Mouse (Mus musculus) lung, postnatal 10 days (tissue): ENCODE results near the gene Nat9.

Experiments
- DNase-seq: peaks from one replicate; pipeline ENCODE4 v3.0.0; 2021

The Nat9 gene

DNA sequence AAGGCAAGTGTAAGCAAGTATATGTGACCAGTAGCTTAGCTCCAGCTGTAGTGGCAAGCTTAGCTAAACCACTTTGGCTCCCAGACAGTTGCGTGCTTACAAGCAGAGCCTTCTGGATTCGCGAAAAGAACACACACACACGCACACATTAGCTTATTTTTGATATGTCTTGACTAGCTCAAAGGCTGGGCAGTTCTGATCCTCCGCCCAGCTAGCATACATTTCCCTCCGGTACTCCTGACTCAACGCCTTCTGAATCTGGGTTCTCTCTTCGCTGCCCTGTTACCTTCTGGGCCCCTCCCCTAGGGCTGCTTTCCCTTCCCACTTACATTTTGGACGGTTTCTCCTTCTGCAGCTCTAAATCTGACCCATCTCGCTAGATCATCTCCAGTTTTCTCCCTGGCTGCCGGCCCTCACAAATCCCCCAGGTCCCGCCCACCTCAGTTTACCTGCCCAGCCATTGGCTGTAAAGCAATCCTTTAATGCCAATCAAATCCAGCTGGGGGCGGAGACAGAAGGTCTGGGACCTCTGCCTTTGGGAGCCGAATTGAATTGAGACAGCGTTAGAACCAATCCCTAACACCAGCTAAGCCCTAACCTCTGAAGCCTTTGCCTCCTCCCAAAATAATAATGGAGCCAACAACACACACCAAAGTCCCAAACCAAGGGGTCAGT, 35.8 kb downstream of the Nat9 start:
- DNase-seq = peak; percentile 83

DNA sequence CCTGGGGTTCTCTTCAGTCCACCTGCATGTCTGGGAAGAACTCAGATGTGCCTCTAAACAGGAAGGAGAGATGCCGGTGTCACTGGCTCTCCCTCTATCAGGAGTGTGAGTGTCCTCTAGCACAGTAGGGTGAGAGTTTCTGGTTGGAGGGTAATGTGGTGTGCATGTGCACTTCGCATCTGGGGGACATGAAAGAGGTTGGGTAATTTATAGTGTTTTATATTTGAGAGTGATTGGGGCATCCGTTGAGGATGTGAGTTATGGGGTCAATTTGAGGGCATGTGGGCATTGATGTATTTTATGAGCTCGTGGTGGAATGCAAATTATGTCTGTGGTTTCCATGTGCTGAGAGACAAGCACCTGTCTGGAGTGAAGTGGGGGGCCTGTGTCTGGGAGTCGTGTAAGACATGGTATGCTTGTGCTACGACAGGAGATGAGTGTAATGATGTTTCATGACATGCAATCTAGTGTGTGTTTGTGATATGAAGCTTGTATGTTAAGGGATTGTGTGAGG, 36.9 kb downstream of the Nat9 start:
- no peak for DNase-seq

DNA sequence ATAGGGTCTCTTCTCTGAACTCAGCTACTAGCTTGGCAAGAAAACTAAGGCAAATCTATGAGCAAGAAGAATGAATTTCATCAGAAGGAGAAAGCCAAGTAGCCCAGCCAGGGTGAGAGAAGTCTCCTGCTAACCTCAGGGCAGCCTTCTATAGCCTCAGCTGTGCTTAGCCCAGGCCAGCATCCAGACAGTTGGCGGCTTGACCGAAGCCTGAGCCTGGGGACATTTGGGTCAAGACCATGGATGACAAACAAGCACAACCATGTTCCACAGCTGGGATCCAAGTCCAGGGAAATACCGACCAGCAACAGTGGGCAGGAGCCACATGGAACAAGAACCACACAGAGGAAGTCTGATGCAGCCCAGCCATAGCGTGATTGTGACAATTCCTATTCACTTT, 39.8 kb downstream of the Nat9 start:
- DNase-seq = no peak

GRCm38 (mm10) chr11:115141970-115142369, 45.7 kb downstream of the Nat9 start:
- DNase-seq = no peak

DNA sequence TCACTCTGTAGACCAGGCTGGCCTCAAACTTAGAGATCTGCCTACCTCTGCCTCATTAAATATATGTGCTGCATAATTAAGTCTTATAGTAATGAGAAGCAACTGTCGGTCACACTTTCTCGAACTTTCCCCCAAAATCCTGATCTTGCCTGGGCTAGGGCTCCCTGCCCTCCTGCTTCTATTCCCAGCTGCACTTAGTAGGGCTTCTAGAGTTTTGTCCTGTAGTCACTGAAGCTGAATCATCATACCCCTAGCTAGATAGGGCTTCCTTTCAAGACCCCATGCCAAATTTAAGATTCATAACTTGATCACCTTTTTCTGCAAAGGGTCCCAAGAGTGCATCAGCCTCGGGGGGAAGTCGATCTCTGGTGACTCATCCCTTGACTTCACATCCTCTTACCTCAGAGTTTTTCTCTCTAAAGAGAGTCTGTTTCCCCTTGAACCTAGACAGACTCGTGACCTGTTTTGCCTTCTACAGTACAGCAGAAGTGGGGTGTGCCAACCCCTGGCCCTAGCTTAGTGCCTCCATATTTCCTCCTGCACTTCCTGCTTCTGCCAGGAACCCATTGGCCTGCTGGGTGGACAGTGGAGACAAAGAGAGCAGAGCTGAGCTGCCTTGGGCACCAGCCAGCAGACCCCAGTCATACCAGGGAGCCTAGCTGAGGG, 48.9 kb downstream of the Nat9 start:
- DNase-seq = no peak

- no peak for DNase-seq
These were observed 53.9 kb downstream of the Nat9 start, which contains the start of gene Cd300lf for GRCm38 (mm10) chr11:115133800-115134199. Gene Cd300lf, minus strand, starts transcription at chr11:115133992.
